Mouse (Mus musculus) forebrain, embryonic 12.5 days (tissue): Measurements from ENCODE around the gene Prop1. TPM values are rescaled to one million over a fixed set of nuclear protein-coding genes. Genes with fewer than 3 reads are reported as not detected.
A peak's percentile ranks its signal among the peaks of the same experiment; 100 is the strongest.

Experiments
- ATAC-seq: fragments of 200-750 bp; cut with Nextera tagmentation; 2 replicates; pipeline ENCODE4 v1.8.0; 2017; ENCODE audit warnings: moderate TSS enrichment; ENCODE audit not compliant: low FRiP score
- H3K27ac ChIP-seq: fragments of 300-500 bp; sonication (generic); 2 replicates; pipeline ENCODE4 v1.5.1; 2016; ENCODE audit warnings: mild to moderate bottlenecking
- H3K27me3 ChIP-seq: fragments of 300-500 bp; sonication (generic); 2 replicates; pipeline ENCODE4 v1.6.1; 2016; ENCODE audit warnings: mild to moderate bottlenecking
- H3K36me3 ChIP-seq: fragments of 300-500 bp; sonication (generic); replicated peaks from 2 replicates; pipeline ENCODE4 v1.6.1; 2016; ENCODE audit warnings: mild to moderate bottlenecking
- H3K4me1 ChIP-seq: fragments of 300-500 bp; sonication (generic); 2 replicates; pipeline ENCODE4 v1.6.1; 2016
- H3K4me2 ChIP-seq: fragments of 300-500 bp; sonication (generic); 2 replicates; pipeline ENCODE4 v1.6.1; 2016; ENCODE audit warnings: mild to moderate bottlenecking, moderate library complexity
- H3K4me3 ChIP-seq: fragments of 300-500 bp; sonication (generic); replicated peaks from 2 replicates; pipeline ENCODE4 v1.5.1; 2016; ENCODE audit warnings: mild to moderate bottlenecking
- H3K9ac ChIP-seq: fragments of 300-500 bp; sonication (generic); 2 replicates; pipeline ENCODE4 v1.6.1; 2016; ENCODE audit warnings: mild to moderate bottlenecking
- H3K9me3 ChIP-seq: fragments of 300-500 bp; sonication (generic); 2 replicates; pipeline ENCODE4 v1.6.1; 2016
- WGBS: fragments of 180-500 bp; shearing (Covaris S2); methylation state at CpG from one replicate; pipeline ENCODE4 v1.1.7; 2016; 5-methylcytosine and 5-hydroxymethylcytosine counted together
- polyA plus RNA-seq: library from polyadenylated mRNA; unstranded; fragments of >200 nt; fragmentation: Nextera tagmentation; extraction: Ambion mirVana; gene quantifications from 2 replicates; pipeline ENCODE4 v1.2.1, GENCODE M21; 2016

Prop1 gene
- polyA plus RNA-seq, result not detected in 2 replicates

DNA sequence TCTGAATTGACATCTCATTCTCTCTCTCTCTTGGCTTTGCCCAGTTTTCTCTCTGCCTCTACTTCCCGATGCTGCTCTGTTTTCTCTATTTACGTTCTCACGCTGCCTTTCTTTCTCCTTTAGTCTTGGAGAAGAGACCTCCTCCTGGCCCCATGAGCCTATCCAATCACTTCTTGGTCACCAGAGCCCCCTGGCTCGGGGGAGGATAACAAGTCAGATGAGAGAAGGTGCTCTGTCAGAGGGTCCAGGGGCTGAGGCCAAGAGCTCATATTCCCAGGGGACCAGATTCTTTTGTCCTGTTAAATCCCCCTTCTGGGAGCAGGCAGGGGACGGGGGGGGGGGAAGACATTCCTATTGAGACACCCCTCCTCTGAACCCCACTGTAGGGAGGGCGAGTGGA is at the start of gene Prop1:
Gene Prop1, minus strand, starts transcription at position 101 of the 400 bp plus-strand sequence.
- 75% methylated on average over 6 of the region's 6 CpGs for WGBS
- H3K4me3 ChIP-seq, result no peak within 1 kb of the TSS
- H3K9ac ChIP-seq, result no peak within 1 kb of the TSS
- no peaks in the 10 kb centered on the region for H3K36me3 ChIP-seq
- H3K9me3 ChIP-seq, result no peaks in the 10 kb centered on the region
- no peak within 1 kb of the TSS for H3K27ac ChIP-seq
- H3K27me3 ChIP-seq, result no peaks in the 10 kb centered on the region
- H3K4me2 ChIP-seq, result no peak within 1 kb of the TSS
- ATAC-seq, result no peak
- no peaks in the 10 kb centered on the region for H3K4me1 ChIP-seq

DNA sequence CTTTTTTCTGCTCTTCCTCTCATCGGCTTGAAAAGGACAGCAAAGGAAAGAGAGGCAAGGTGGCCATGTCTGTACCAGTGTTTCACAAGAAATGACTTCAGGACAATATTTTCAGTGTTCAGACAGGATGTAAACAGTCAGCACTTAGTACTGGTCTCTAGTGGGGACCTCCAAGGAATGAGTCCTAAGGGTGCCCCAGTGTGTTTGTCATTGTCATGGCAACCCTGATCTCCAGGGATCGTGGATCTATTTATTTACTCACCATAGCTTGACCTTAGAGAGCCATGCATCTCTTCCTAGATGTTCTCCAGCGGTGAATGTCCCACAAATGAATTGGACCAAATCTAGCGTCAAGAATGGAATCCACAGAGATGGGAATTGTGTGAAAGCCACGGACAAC is 49.7 kb upstream of the Prop1 start, which contains the start of gene Olfr51:
Gene Olfr51, plus strand, starts transcription at position 301 of the 400 bp plus-strand sequence.
- no peak within 1 kb of the TSS for H3K4me2 ChIP-seq
- H3K36me3 ChIP-seq, result no peaks in the 10 kb centered on the region
- H3K4me1 ChIP-seq, result no peaks in the 10 kb centered on the region
- H3K27me3 ChIP-seq, result no peaks in the 10 kb centered on the region; the same call in 1 of the 2 replicates
- no peaks in the 10 kb centered on the region for H3K9me3 ChIP-seq
- H3K4me3 ChIP-seq, result no peak within 1 kb of the TSS
- WGBS, result 87% methylated on average over 5 of the region's 5 CpGs
- H3K27ac ChIP-seq, result no peak within 1 kb of the TSS
- no peak for ATAC-seq
- no peak within 1 kb of the TSS for H3K9ac ChIP-seq

DNA sequence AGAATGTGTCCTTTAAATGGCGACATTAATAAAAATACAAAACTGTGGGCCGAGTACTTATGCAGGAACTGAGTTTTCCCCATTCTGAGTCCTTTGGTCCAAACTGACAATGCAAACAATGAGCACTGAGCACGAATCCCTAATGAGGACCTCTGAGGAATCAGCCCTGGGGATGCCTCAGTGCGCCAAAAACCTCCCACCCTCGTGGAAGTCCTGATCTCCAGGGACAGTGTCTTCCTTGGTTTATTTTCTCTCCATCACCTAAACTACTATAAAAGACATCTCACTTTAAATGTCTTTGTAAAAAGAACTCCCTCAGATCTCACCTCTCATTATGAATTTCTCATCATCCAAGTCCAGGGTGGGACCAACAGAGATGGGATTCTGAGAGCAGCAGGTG is 28.1 kb upstream of the Prop1 start, which contains the start of gene Olfr1377:
Gene Olfr1377, plus strand, starts transcription at position 301 of the 400 bp plus-strand sequence.
- 64% methylated on average over 5 of the region's 5 CpGs for WGBS
- Histone ChIP-seq H3K27ac (no peak within 1 kb of the TSS), H3K27me3 (no peaks in the 10 kb centered on the region), H3K36me3 (no peaks in the 10 kb centered on the region), H3K4me2 (no peak within 1 kb of the TSS), H3K9me3 (no peaks in the 10 kb centered on the region), H3K4me1 (no peaks in the 10 kb centered on the region), H3K4me3 (no peak within 1 kb of the TSS), H3K9ac (no peak within 1 kb of the TSS)
- ATAC-seq, result no peak

GRCm38 (mm10) chr11:50977216-50977615 is 23.7 kb upstream of the Prop1 start:
- Histone ChIP-seq H3K4me1 (no peaks in the 10 kb centered on the region), H3K4me2 (no peak overlapping the region), H3K36me3 (no peaks in the 10 kb centered on the region), H3K9me3 (no peaks in the 10 kb centered on the region), H3K27ac (no peak overlapping the region), H3K9ac (no peak overlapping the region), H3K4me3 (no peak overlapping the region), H3K27me3 (no peaks in the 10 kb centered on the region)
- WGBS, result 68% methylated on average over 4 of the region's 4 CpGs
- ATAC-seq, result no peak

DNA sequence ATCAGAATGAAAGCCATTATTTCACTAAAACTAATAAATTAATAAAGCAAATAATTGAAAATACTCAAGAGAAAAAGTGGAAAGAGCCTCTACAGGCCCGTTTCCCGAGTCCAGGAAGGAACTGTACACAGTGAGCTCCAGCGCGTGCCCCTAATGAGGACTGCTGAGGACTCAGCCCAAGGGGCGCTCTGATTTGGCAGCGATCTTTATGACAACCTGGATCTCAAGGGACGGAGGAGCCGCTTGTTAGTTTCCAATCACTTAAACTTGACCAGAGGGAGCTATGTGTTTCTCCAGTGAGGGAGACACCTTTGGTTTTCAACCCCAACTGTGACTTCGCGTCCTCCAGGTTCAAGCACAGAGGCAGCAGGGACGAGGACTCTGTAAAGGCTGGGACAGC is 12.7 kb upstream of the Prop1 start, which contains the start of gene Olfr1378:
Gene Olfr1378, plus strand, starts transcription at position 301 of the 400 bp plus-strand sequence.
- Histone ChIP-seq H3K27me3 (no peaks in the 10 kb centered on the region), H3K4me1 (no peaks in the 10 kb centered on the region; the same call in 1 of the 2 replicates), H3K4me2 (no peak within 1 kb of the TSS), H3K9ac (no peak within 1 kb of the TSS), H3K4me3 (no peak within 1 kb of the TSS), H3K36me3 (no peaks in the 10 kb centered on the region), H3K9me3 (no peaks in the 10 kb centered on the region), H3K27ac (no peak within 1 kb of the TSS)
- WGBS, result 92% methylated on average over 11 of the region's 11 CpGs
- ATAC-seq, result no peak

GRCm38 (mm10) chr11:50964886-50965285 is 11.3 kb upstream of the Prop1 start:
- no peak overlapping the region for H3K4me2 ChIP-seq

GRCm38 (mm10) chr11:50952290-50952689 is 1.3 kb downstream of the Prop1 start:
- Histone ChIP-seq H3K36me3 (no peaks in the 10 kb centered on the region), H3K4me2 (no peak overlapping the region), H3K9me3 (no peaks in the 10 kb centered on the region), H3K9ac (no peak overlapping the region), H3K4me3 (no peak overlapping the region), H3K27me3 (no peaks in the 10 kb centered on the region), H3K27ac (no peak overlapping the region), H3K4me1 (no peaks in the 10 kb centered on the region)
- 80% methylated on average over 14 of the region's 14 CpGs for WGBS
- ATAC-seq, result no peak

More at GRCm38 (mm10) chr11:50964886-50965285, 11.3 kb upstream of the Prop1 start:
- no peak overlapping the region for H3K4me3 ChIP-seq
- no peaks in the 10 kb centered on the region for H3K9me3 ChIP-seq
- no peak for ATAC-seq
- no peaks in the 10 kb centered on the region for H3K36me3 ChIP-seq
- 90% methylated on average over 2 of the region's 2 CpGs for WGBS
- no peak overlapping the region for H3K9ac ChIP-seq
- H3K27me3 ChIP-seq, result no peaks in the 10 kb centered on the region
- H3K4me1 ChIP-seq, result no peaks in the 10 kb centered on the region; the same call in 1 of the 2 replicates
- no peak overlapping the region for H3K27ac ChIP-seq

GRCm38 (mm10) chr11:50943506-50943905 is 10.1 kb downstream of the Prop1 start, which contains the start of gene 4933414I15Rik:
Gene 4933414I15Rik, minus strand, starts transcription at chr11:50943765.
- WGBS, result 82% methylated on average over 14 of the region's 14 CpGs
- H3K27ac ChIP-seq, result no peak within 1 kb of the TSS
- no peaks in the 10 kb centered on the region for H3K4me1 ChIP-seq
- no peak within 1 kb of the TSS for H3K4me2 ChIP-seq
- H3K27me3 ChIP-seq, result no peaks in the 10 kb centered on the region
- no peaks in the 10 kb centered on the region for H3K9me3 ChIP-seq
- no peaks in the 10 kb centered on the region for H3K36me3 ChIP-seq
- no peak within 1 kb of the TSS for H3K4me3 ChIP-seq
- no peak within 1 kb of the TSS for H3K9ac ChIP-seq
- no peak for ATAC-seq

GRCm38 (mm10) chr11:50942386-50942785 is 11.2 kb downstream of the Prop1 start:
- no peaks in the 10 kb centered on the region for H3K36me3 ChIP-seq
- WGBS, result 73% methylated on average over 12 of the region's 12 CpGs
- no peak overlapping the region for H3K27ac ChIP-seq
- H3K4me3 ChIP-seq, result no peak overlapping the region
- ATAC-seq, result no peak
- no peaks in the 10 kb centered on the region for H3K4me1 ChIP-seq
- H3K9me3 ChIP-seq, result no peaks in the 10 kb centered on the region
- H3K27me3 ChIP-seq, result no peaks in the 10 kb centered on the region
- no peak overlapping the region for H3K4me2 ChIP-seq
- no peak overlapping the region for H3K9ac ChIP-seq

DNA sequence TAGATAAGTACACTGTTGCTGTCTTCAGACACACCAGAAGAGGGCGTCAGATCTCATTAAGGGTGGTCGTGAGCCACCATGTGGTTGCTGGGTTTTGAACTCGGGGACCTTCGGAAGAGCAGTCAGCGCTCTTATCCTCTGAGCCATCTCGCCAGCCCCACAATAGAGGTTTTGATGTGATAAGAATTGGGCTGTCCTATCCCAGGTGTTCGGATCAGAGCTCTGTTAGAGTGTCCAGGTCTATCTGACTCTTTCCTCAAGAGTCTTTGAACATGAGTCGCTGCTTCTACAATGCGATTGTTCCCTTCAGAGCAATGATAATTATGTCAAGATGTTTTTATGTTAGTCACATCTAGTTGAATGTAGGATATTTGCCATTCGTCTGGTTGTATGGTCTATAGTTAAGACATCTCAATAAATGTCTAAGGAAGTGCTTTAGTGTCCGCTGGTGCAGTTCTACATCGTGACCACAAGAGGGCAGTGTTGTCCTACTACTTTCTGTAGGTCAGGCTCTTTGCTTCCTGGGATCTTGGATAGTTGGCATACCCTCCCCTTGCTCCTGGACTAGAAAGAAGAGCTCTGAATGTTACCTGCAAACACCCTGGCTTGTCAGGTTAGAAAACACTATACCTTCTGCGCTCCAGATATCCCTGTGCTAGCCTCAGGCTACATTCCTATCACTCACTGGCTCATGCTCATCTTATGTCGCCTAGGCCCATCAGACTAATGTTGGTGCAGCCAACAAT is 13.8 kb downstream of the Prop1 start:
- H3K27ac ChIP-seq, result no peak overlapping the region
- no peak overlapping the region for H3K9ac ChIP-seq
- no peaks in the 10 kb centered on the region for H3K36me3 ChIP-seq
- no peaks in the 10 kb centered on the region for H3K27me3 ChIP-seq
- 37% methylated on average over 14 of the region's 14 CpGs for WGBS
- no peaks in the 10 kb centered on the region for H3K9me3 ChIP-seq
- H3K4me1 ChIP-seq, result no peaks in the 10 kb centered on the region
- no peak overlapping the region for H3K4me2 ChIP-seq
- no peak overlapping the region for H3K4me3 ChIP-seq
- 0 out of 2 replicates have a peak, but pooled peaks have one; percentile 36 for ATAC-seq

GRCm38 (mm10) chr11:50938435-50938834 is 15.1 kb downstream of the Prop1 start:
- ATAC-seq, result no peak
- Histone ChIP-seq H3K4me1 (no peaks in the 10 kb centered on the region), H3K4me2 (no peak overlapping the region), H3K9me3 (no peaks in the 10 kb centered on the region), H3K36me3 (no peaks in the 10 kb centered on the region), H3K4me3 (no peak overlapping the region), H3K9ac (no peak overlapping the region), H3K27ac (no peak overlapping the region), H3K27me3 (no peaks in the 10 kb centered on the region)
- WGBS, result 82% methylated on average over 8 of the region's 8 CpGs

- H3K27me3 ChIP-seq, result peaks cover 14% of the 10 kb centered on the region; the same call in 1 of the 2 replicates
- peak overlapping the region; percentile 84; the same call in 1 of the 2 replicates for H3K4me2 ChIP-seq
- H3K4me3 ChIP-seq, result no peak overlapping the region
- H3K27ac ChIP-seq, result no peak overlapping the region
- 50% methylated on average over 1 of the region's 1 CpGs for WGBS
- no peaks in the 10 kb centered on the region for H3K9me3 ChIP-seq
- no peaks in the 10 kb centered on the region for H3K36me3 ChIP-seq
- H3K9ac ChIP-seq, result no peak overlapping the region
- ATAC-seq, result peak; percentile 51
- H3K4me1 ChIP-seq, result peaks cover 10% of the 10 kb centered on the region
Observed at GRCm38 (mm10) chr11:50932040-50932439, 21.5 kb downstream of the Prop1 start.
